Mouse (Mus musculus): ENCODE results near the gene Nrg4. TPM values are rescaled to one million over a fixed set of nuclear protein-coding genes. Genes with fewer than 3 reads are reported as not detected.

The Nrg4 gene
- total RNA-seq, 2 experiments from 2014 or later, result 7.2 to 10.5 TPM

DNA sequence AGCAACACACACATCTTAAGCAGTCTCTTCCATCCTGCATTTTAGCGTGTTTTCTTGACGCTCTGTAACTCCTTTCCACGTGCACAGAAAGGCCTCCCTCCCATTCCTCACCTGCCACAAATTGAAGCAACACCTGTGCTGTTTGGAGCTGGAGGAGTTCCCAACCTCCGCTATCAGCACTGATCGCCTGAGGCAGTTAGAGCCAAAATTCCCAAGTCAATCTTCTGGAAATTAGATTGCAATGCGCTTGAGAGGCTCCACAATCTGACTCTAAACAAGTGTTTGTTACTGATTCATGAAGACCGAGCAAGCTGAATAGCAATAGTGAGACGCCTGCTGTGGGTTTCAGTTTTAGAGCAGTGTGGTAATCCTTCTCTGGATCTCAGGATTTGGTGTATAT, 2.6 kb downstream of the Nrg4 start:
- ATAC-seq (replicated peaks; ENCODE audit: poor library complexity), result no peak

GRCm38 (mm10) chr9:55322641-55323040, 4.0 kb downstream of the Nrg4 start:
- no peak for ATAC-seq (replicated peaks; ENCODE audit: poor library complexity)

GRCm38 (mm10) chr9:55313619-55314261, 12.9 kb downstream of the Nrg4 start:
- no peak for ATAC-seq (replicated peaks; ENCODE audit: poor library complexity)

- peak; percentile 85 for ATAC-seq (replicated peaks; ENCODE audit: poor library complexity)
Measured at GRCm38 (mm10) chr9:55311560-55311959, 15.1 kb downstream of the Nrg4 start.

GRCm38 (mm10) chr9:55308455-55308854, 18.2 kb downstream of the Nrg4 start:
- peak; percentile 36; the same call in 1 of the 2 replicates for ATAC-seq (replicated peaks; ENCODE audit: poor library complexity)

- ATAC-seq (replicated peaks; ENCODE audit: poor library complexity), result peak; percentile 37; the same call in 1 of the 2 replicates
Measured at GRCm38 (mm10) chr9:55307557-55307956, 19.1 kb downstream of the Nrg4 start.

DNA sequence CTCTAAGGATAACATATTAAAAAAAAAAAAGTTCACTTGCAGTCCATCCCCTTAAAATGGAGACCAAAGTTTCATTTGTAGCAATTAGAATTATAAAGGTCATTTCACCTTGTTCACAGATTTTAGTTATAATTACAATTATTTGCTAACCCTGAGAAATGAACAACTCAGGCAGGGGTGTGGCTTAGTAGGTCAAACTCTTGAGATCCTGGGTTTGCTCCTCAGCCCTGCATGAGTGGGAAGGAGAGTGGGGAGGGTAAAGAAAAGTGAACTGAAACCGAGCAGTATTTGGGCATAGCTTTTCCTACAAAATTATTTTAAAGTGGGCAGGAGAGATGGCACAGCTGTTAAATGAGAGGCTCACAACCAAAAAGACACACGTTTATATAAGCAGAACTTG, 19.6 kb downstream of the Nrg4 start:
- ATAC-seq (replicated peaks; ENCODE audit: poor library complexity), result no peak

DNA sequence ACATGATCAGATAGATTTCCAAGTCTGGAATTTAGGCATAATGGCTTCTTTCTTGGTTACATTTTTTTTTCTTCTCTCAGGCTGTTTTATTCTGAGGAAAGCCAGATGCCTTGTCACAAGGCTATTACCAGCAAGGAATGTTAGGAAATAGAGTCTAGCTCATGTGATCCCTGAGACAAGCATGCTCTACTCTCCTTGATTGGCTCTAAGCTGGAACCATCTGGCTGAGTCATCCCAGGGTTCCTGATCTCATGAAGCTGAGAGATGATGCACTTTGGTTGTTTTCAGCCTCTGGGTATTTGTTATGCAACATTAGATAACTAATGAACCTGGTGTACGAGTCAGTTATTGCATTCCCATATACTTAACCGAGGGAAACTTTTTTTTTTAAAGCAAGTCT, 30.4 kb downstream of the Nrg4 start:
- peak; percentile 95 for ATAC-seq (replicated peaks; ENCODE audit: poor library complexity)

DNA sequence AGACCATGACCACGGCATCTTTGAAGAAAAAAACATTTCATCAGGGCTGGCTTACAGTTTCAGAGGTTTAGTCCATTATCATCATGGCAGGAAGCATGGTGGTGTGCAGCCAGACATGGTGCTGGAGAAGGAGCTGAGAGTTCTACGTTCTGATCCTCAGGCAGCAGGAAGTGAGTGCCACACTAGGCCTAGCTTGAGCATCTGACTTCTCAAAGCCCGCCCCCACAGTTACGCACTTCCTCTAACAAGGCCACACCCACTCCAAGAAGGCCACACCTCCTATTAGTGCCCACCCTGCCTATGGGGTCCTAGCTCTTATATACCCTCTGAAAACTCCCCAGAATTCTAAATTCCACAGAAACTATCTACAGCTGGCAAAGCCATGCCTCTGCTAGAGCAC, 34.7 kb downstream of the Nrg4 start:
- ATAC-seq (replicated peaks; ENCODE audit: poor library complexity), result no peak

DNA sequence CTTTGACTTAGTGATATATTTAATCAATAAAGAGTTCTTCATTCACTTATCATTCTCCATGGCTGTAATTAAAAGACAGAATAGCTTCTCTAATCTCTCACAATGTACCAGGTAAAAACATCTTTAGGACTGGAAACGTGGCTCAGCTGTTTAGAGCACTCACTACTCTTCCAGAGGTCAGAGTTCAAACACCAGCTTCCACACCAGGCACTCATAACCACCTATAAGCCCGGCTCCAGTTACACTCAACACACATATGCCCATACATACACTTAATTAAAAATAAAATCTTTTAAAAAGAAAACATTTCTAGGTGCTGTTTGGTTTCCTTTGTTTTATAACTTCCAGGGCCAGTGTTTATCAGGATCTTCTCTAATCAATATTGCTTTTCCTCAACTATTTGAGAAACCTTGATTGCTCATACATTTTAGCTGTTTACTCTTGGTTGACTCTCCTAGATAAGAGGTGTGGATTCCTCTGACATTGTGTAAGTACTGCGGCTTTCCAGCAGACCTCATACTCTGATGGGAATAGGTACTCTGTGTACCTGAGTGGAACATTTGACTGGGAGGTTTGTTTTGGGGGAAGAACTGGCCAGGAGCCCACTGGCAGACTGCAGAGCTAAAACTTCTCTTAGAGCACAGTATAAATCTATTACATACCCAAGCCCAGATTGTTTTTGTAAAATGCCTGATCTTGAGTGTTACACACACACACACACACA, 37.0 kb downstream of the Nrg4 start:
- ATAC-seq (replicated peaks; ENCODE audit: poor library complexity), result no peak

- peak; percentile 58 for ATAC-seq (replicated peaks; ENCODE audit: poor library complexity)
Measured at GRCm38 (mm10) chr9:55285197-55285596, 41.4 kb downstream of the Nrg4 start.

- ATAC-seq (replicated peaks; ENCODE audit: poor library complexity), result peak; percentile 98
Measured at GRCm38 (mm10) chr9:55283516-55283915, 43.1 kb downstream of the Nrg4 start.

DNA sequence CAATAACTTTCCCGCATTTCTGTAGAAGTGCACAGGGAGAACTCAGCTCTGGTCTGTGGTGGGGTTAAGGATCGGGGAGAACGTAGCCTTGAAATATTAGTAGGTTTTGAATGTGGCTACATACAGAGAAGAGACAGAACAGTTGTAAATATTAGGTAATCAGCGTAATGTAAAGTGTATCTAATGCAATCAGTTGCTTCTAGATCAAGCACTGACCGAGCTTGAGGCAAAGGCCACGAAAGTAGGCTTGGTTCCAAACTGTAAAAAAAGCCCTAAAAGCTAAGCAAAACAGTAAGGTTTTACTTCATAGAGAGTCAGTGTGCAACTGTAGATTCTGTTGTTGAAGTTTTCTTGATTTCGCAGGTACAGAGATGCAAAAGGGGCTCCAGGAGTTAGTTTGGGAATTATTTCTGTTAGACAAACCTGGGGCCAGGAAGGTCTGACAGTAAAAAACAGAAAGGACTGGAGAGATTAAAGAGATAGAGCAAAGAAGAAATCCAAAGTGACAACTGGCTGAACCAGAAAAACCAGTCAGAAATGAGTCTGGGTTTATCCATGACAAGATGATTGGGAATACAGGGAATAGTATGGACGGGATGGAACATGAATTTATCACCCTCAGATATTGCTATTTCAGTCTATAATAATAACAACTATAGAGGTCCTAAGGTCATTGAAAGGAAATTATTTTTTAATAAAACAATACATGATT, 47.4 kb downstream of the Nrg4 start:
- no peak for ATAC-seq (replicated peaks; ENCODE audit: poor library complexity)

DNA sequence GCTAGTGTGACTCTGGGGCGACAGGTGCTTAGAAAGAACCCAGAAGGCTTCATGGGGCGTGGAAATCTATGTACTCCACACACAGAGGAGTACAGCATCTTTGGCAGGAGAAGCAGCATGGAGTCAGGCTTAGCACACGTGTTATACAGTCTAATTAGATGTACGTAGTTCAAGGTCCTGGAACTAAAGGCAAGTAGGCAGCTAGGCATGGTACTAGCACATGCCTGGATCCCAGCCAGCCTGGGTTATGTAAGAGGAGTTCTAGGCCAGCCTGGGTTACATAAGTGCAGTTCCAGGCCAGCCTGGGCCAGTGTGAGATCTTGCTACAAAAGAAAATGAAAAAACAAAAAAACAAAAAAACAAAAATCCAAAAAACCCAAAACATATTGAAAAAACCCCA, 49.1 kb downstream of the Nrg4 start:
- ATAC-seq (replicated peaks; ENCODE audit: poor library complexity), result no peak; the same call in 1 of the 2 replicates

GRCm38 (mm10) chr9:55273906-55274305, 52.7 kb downstream of the Nrg4 start:
- ATAC-seq (replicated peaks; ENCODE audit: poor library complexity), result no peak

DNA sequence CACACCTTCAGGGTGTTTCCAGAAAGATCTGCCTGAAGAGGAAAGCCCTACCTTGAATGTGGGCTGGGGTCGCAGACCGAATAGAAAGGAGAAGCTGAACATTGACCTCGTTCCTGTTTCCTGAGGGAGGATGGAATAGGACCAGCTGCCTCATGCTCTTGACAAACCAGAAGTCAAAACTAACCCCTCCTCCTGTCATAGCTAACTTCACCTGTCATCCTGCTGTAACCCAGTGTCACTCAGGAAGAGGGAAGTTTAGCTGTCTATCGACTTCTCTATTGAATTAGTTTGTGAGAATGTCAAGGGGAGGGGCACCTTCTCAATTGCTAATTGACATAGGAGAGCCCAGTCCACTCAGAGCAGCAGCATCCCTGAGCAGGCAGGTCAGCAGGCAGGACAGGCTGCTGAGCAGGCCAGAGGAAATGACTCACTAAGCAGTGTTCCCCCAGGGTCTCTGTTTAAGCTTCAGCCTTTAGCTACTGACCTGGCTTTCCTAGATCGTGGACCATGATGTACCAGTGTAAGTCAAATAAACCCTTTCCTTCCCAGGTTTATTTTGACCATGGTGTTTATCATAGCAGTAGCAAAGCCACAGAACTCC, 54.6 kb downstream of the Nrg4 start:
- ATAC-seq (replicated peaks; ENCODE audit: poor library complexity), result peak; percentile 60

- ATAC-seq (replicated peaks; ENCODE audit: poor library complexity), result no peak
Measured at GRCm38 (mm10) chr9:55264356-55265302, 62.0 kb downstream of the Nrg4 start.

DNA sequence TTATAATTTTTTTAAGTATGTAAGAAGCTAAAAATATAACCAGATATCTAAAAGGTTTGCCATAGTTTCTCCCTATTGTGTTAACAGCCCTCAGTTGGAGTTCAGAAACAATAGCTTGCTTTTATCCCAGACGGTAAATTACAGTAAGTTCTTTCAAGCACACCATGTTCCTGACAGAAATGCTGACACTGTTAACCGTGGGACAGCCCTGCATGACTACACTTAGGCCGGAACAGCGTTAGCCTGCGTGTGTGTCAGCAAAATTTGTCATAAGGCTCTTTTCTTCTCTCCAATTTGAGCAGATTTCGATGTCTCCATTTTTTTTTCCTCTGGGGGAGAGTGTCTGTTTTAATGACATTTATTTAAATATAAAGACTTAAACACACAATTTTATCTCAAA, 66.9 kb downstream of the Nrg4 start:
- no peak for ATAC-seq (replicated peaks; ENCODE audit: poor library complexity)

DNA sequence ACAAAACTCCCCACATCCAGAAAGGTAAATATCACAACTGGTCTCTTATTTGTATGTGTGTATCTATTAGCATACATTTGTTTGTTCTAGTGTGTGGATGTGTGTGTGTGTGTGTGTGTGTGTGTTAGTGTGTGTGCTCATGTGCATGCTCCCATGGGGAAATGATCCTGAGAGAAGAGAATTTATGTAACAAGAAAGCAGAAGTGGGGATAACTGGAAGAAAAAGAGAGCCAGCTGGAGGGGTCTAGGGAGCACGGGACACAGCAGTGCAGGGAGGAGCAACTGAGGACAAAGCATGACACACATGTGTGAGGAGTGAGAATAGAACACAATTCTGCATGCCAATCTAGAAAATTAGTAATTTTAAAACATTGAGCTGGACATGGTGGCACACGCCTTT, 69.5 kb downstream of the Nrg4 start:
- peak; percentile 52 for ATAC-seq (replicated peaks; ENCODE audit: poor library complexity)

DNA sequence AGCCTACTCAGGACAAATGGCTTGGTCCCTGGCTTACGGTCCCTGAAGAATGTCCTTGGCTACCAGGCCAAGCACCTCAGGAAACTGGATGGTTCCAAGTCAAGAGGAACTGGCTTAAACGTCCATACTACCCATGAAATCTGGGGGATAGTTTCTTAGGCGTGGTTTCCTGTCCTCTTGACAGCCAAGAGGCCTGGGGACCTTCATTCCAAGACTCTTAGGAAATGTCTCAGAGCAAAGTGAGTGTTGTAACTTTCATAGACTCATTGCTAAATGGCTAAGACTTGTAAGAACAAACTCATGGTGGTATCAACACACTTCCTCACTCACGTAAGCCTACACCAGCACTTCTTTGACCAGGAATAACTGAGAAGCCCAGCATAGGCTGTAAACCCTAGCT, 71.0 kb downstream of the Nrg4 start:
- ATAC-seq (replicated peaks; ENCODE audit: poor library complexity), result peak; percentile 89

Measured in megakaryocyte progenitor cell, adult 5-6 weeks (primary cell).